Mouse (Mus musculus) kidney, embryonic 14.5 days (tissue): Measurements from ENCODE around the gene Adnp. TPM values are rescaled to one million over a fixed set of nuclear protein-coding genes. Genes with fewer than 3 reads are reported as not detected.

Experiments
- ATAC-seq: fragments of 200-750 bp; cut with Nextera tagmentation; 2 replicates; pipeline ENCODE4 v1.8.0; 2017; ENCODE audit warnings: moderate number of reproducible peaks, mild to moderate bottlenecking, moderate TSS enrichment, moderate library complexity; ENCODE audit not compliant: low FRiP score, low TSS enrichment
- H3K27ac ChIP-seq: fragments of 300-500 bp; sonication (generic); 2 replicates; pipeline ENCODE4 v1.5.1; 2014; ENCODE audit warnings: low read depth, mild to moderate bottlenecking, low read length, moderate library complexity, mixed read lengths
- H3K27me3 ChIP-seq: fragments of 300-500 bp; sonication (generic); 2 replicates; pipeline ENCODE4 v1.6.1; 2014; ENCODE audit warnings: mild to moderate bottlenecking, low read length; ENCODE audit not compliant: control insufficient read depth, insufficient read depth
- H3K36me3 ChIP-seq: fragments of 300-500 bp; sonication (generic); 2 replicates; pipeline ENCODE4 v1.6.1; 2014; ENCODE audit warnings: low read length, mixed read lengths; ENCODE audit not compliant: control insufficient read depth, insufficient read depth
- H3K4me1 ChIP-seq: fragments of 300-500 bp; sonication (generic); 2 replicates; pipeline ENCODE4 v1.6.1; 2014; ENCODE audit warnings: low read length, mixed read lengths; ENCODE audit not compliant: control insufficient read depth, insufficient read depth
- H3K4me2 ChIP-seq: fragments of 300-500 bp; sonication (generic); replicated peaks from 2 replicates; pipeline ENCODE4 v1.6.1; 2014; ENCODE audit warnings: low read depth, mild to moderate bottlenecking, low read length
- H3K4me3 ChIP-seq: fragments of 300-500 bp; sonication (generic); 2 replicates; pipeline ENCODE4 v1.5.1; 2014; ENCODE audit warnings: mild to moderate bottlenecking, low read length
- H3K9ac ChIP-seq: fragments of 300-500 bp; sonication (generic); 2 replicates; pipeline ENCODE4 v1.6.1; 2014; ENCODE audit warnings: low read depth, mild to moderate bottlenecking, low read length, moderate library complexity
- H3K9me3 ChIP-seq: fragments of 300-500 bp; sonication (generic); 2 replicates; pipeline ENCODE4 v1.6.1; 2016; ENCODE audit warnings: low read length; ENCODE audit not compliant: control insufficient read depth
- WGBS: fragments of 180-500 bp; shearing (Covaris S2); extraction: QIAGEN DNeasy Blood & Tissue Kit; methylation state at CpG from one replicate; pipeline ENCODE4 v1.1.7; 2014; 5-methylcytosine and 5-hydroxymethylcytosine counted together
- polyA plus RNA-seq: library from polyadenylated mRNA; unstranded; fragments of >200 nt; fragmentation: Nextera tagmentation; extraction: Ambion mirVana; gene quantifications from 2 replicates; pipeline ENCODE4 v1.2.1, GENCODE M21; 2014

The Adnp gene
- polyA plus RNA-seq, 1 experiment from 2014 or later: 4.0 TPM

DNA sequence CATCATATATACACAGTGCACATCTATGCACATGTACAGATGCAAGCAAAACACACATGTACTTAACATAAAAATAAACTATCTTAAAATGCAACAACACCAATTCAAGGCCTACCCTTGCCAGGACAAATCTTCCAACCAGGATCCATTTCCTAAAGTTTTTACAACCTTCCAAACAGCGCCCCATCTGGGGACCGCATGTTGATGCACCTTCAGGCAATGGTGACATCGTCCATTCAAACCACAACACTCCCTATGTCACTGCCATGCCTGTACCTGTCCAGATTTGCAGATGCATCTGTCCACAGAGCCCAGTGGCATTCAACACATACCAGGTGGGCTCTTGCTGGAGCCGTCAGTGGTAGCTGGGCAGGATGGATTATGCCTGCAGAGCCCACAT is 36.4 kb upstream of the Adnp start:
- Histone ChIP-seq H3K9me3 (peaks cover 4% of the 10 kb centered on the region), H3K4me1 (no peaks in the 10 kb centered on the region), H3K27me3 (no peaks in the 10 kb centered on the region), H3K4me3 (no peak overlapping the region), H3K27ac (no peak overlapping the region), H3K4me2 (no peak overlapping the region), H3K36me3 (no peaks in the 10 kb centered on the region), H3K9ac (no peak overlapping the region)
- no peak for ATAC-seq
- WGBS: 79% methylated on average over 4 of the region's 4 CpGs

DNA sequence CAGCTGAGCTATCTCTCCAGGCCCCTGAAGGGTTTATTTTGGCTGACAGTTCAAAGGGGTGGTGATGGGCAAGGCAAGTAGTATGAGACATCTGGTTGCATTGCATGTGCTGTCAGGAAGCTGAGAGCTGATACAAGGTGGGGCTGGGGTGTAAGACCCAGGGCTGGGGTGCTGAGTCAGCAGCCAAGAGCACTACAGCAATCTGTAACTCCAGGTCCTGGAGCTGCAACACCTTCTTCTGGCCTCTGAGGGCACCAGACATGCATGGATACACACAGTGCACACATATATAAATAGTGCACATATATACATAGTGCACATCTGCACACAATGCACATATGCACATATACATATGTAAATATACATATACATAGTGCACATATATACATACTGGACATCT is 35.9 kb upstream of the Adnp start:
- Histone ChIP-seq H3K4me3 (no peak overlapping the region), H3K9me3 (peaks cover 5% of the 10 kb centered on the region), H3K27me3 (no peaks in the 10 kb centered on the region), H3K36me3 (no peaks in the 10 kb centered on the region), H3K4me2 (no peak overlapping the region), H3K9ac (no peak overlapping the region), H3K4me1 (no peaks in the 10 kb centered on the region), H3K27ac (no peak overlapping the region)
- ATAC-seq: no peak

DNA sequence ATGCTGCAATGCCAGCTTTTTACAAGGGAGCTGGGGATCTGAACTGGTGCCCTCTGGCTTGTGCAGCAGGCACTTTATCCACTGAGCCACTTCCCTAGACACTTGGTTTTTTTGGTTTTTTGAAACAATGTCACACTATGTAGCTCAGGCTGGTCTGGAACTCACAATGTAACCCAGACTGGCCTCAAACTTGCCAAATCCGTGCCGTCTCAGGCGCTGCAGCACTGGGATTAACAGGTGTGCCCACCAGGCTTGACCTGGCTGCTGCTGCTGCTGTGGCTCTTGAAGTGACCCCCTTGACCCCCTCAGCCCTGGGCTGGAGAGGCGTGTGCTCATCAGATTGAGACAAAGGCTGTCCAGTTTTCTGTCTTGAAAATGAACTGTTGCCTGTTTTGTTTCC is 31.4 kb upstream of the Adnp start:
- no peak overlapping the region for H3K27ac ChIP-seq
- no peak overlapping the region for H3K9ac ChIP-seq
- no peak for ATAC-seq
- H3K4me2 ChIP-seq: no peak overlapping the region
- H3K27me3 ChIP-seq: no peaks in the 10 kb centered on the region
- WGBS: 93% methylated on average over 4 of the region's 4 CpGs
- no peaks in the 10 kb centered on the region for H3K4me1 ChIP-seq
- H3K36me3 ChIP-seq: 0 out of 2 replicates have a peak, but pooled peaks cover 3% of the 10 kb centered on the region
- H3K4me3 ChIP-seq: no peak overlapping the region
- peaks cover 7% of the 10 kb centered on the region for H3K9me3 ChIP-seq

DNA sequence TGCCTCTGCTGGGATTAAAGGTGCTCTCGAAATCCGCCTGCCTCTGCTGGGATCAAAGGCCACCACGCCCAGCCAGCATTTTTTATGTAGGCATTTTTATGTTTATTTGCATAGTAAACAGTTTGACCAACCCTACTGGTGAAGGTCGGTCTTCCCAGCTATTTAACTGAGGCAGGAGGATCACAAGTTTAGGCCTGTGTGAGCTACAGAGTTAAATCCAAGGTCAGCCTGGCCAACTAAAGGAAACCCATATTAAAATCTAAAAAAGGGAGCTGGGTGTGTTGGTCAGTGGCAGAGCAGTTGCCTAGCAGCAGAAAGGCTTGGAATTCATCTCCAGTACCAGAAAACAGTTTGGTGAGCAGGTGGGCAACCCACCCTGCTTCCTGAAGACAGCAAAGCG is 26.4 kb upstream of the Adnp start:
- no peaks in the 10 kb centered on the region; the same call in 1 of the 2 replicates for H3K27me3 ChIP-seq
- no peak overlapping the region for H3K4me3 ChIP-seq
- ATAC-seq: no peak
- no peak overlapping the region for H3K27ac ChIP-seq
- peaks cover 5% of the 10 kb centered on the region; the same call in 1 of the 2 replicates for H3K36me3 ChIP-seq
- H3K9me3 ChIP-seq: peaks cover 3% of the 10 kb centered on the region; the same call in 1 of the 2 replicates
- H3K9ac ChIP-seq: no peak overlapping the region
- peaks cover 19% of the 10 kb centered on the region for H3K4me1 ChIP-seq
- no peak overlapping the region for H3K4me2 ChIP-seq
- 93% methylated on average over 5 of the region's 5 CpGs for WGBS

DNA sequence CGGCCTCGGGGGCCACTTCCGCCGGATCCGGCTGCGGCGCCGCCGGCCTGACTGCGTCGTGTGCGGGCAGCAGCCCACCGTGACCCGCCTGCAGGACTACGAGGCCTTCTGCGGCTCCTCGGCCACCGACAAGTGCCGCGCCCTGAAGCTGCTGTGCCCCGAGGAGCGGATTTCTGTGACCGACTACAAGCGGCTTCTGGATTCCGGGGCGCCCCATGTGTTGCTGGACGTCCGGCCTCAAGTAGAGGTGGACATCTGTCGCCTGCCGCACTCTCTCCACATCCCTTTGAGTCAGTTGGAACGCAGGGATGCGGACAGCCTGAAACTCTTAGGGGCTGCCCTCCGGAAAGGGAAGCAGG is 24.5 kb upstream of the Adnp start:
- WGBS: 60% methylated on average over 33 of the region's 33 CpGs
- H3K4me1 ChIP-seq: peaks cover 19% of the 10 kb centered on the region
- H3K4me3 ChIP-seq: peak overlapping the region; percentile 84
- H3K27ac ChIP-seq: no peak overlapping the region
- ATAC-seq: no peak
- peak overlapping the region; percentile 99 for H3K4me2 ChIP-seq
- peaks cover 9% of the 10 kb centered on the region for H3K36me3 ChIP-seq
- H3K9ac ChIP-seq: peak overlapping the region; percentile 79
- no peaks in the 10 kb centered on the region for H3K9me3 ChIP-seq
- H3K27me3 ChIP-seq: no peaks in the 10 kb centered on the region; the same call in 1 of the 2 replicates

DNA sequence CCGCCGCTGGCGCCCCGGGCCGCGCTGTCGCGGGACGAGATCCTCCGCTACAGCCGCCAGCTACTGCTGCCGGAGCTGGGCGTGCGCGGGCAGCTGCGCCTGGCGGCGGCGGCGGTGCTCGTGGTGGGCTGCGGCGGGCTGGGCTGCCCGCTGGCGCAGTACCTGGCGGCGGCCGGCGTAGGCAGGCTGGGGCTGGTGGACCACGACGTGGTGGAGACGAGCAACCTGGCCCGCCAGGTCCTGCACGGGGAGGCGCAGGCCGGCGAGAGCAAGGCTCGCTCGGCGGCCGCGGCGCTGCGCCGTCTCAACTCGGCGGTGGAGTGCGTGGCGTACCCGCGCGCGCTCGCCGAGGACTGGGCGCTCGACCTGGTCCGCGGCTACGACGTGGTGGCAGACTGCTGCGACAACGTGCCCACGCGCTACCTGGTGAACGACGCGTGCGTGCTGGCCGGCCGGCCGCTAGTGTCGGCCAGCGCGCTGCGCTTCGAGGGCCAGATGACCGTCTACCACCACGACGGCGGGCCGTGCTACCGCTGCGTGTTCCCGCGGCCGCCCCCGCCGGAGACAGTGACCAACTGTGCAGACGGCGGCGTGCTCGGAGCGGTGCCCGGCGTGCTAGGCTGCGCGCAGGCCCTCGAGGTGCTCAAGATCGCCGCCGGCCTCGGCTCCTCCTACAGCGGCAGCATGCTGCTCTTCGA is 24.0 kb upstream of the Adnp start:
- peaks cover 14% of the 10 kb centered on the region for H3K36me3 ChIP-seq
- peak overlapping the region; percentile 84 for H3K4me3 ChIP-seq
- ATAC-seq: peak; percentile 53
- H3K27ac ChIP-seq: peak overlapping the region; percentile 90
- H3K9me3 ChIP-seq: no peaks in the 10 kb centered on the region
- WGBS: 2% methylated on average over 73 of the region's 105 CpGs
- peak overlapping the region; percentile 99 for H3K4me2 ChIP-seq
- peaks cover 19% of the 10 kb centered on the region for H3K4me1 ChIP-seq
- peak overlapping the region; percentile 79 for H3K9ac ChIP-seq
- no peaks in the 10 kb centered on the region; the same call in 1 of the 2 replicates for H3K27me3 ChIP-seq

DNA sequence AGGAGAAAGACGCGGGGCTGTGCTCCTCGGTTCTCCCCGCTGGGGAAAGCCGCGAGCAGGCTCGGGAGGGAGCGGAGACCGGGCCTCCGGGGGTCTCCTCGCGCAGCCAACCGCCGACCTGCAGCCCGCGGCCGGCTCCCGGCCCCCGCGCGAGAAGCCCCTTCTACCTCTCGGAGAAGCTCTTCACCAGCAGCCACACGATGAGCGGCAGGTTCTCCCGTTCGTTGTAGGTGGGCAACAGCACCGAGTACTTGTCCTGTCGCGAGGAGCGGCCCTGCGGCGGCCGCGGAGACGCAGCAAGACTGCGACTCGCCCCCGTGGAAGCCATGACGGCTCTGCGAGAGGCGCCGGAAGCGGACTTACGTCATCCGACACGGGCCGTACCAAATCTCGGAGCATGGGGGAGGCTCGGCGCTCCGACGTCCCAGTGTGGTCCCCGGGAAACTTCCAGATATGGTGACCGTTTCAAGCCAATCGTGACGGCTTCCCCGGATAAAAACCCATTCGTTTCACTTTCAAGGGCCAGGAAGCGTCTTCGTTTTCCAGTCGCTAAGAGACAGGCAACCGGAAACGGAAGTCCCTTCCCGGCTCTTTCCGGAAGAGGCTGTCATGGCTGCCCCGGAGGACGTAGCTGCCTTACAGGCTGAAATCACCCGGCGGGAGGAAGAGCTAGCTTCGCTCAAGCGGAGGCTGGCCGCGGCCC is 23.3 kb upstream of the Adnp start, which contains the start of the genes Gm20716, Dpm1 and Mocs3:
TSS of gene Gm20716 (minus strand) at position 339 of the 703 bp plus-strand sequence.
TSS of gene Dpm1 (minus strand) at position 566 of the 703 bp plus-strand sequence.
TSS of gene Mocs3 (plus strand) at position 597 of the 703 bp plus-strand sequence.
- Histone ChIP-seq H3K27ac (peak within 1 kb of the TSS; percentile 90), H3K9me3 (no peaks in the 10 kb centered on the region), H3K27me3 (no peaks in the 10 kb centered on the region; the same call in 1 of the 2 replicates), H3K36me3 (peaks cover 22% of the 10 kb centered on the region), H3K4me1 (peaks cover 19% of the 10 kb centered on the region), H3K9ac (peak within 1 kb of the TSS; percentile 79), H3K4me2 (peak within 1 kb of the TSS; percentile 99), H3K4me3 (peak within 1 kb of the TSS; percentile 84)
- WGBS: under 1% methylated on average over 73 of the region's 73 CpGs
- peak; percentile 88 for ATAC-seq

DNA sequence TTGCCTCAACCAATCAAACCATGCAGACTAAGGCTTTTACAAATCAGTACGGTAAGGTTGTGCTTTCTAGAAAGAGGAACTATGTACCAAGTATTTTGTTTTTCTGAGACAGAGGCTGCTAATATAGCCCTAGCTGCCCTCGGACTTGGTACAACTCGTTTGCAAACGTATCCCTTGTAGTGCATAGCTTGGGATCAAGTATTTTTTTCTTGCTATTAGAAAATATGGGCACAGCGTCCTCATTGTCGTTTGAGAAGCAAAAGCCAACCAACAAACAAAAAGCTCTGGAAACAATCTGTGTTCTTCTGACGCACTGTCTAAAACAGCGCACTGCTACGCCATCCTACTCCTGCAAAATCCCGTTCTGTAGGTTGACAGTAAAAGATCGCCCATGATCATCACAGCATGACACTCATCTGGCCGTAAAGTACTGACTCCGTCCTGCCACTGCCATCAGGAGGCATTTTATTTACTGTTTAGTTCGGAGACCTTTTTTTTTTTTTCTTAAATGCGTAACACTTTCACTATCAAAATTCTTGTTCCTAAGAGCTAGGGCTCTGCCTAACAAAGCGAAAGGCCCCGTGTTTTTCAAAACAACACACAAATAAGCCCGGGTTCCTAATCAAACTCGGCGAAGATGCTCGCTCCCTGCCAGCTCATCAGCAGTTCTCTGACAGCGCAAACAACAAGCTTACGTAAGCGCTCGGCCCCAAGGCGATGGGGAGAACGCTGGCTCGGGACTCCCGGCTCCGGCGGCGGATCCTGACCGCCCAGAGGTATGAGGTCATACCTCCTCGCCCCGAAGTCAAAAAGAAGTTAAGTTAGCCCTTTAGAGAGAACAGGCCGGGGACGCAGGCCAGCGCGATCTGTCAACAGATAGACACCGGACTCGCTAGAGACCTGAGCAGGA is 22.5 kb upstream of the Adnp start:
- Histone ChIP-seq H3K27me3 (no peaks in the 10 kb centered on the region; the same call in 1 of the 2 replicates), H3K9ac (peak overlapping the region; percentile 79), H3K9me3 (no peaks in the 10 kb centered on the region), H3K4me1 (peaks cover 19% of the 10 kb centered on the region), H3K4me2 (peak overlapping the region; percentile 99), H3K4me3 (peak overlapping the region; percentile 84), H3K36me3 (peaks cover 30% of the 10 kb centered on the region), H3K27ac (no peak overlapping the region)
- ATAC-seq: peak; percentile 18; the same call in 1 of the 2 replicates
- 21% methylated on average over 41 of the region's 41 CpGs for WGBS
